Mouse (Mus musculus): Measurements from ENCODE around the gene Rtkn2. TPM values are rescaled to one million over a fixed set of nuclear protein-coding genes. Genes with fewer than 3 reads are reported as not detected.

The Rtkn2 gene
- polyA plus RNA-seq, 1 experiment from 2014 or later: 17.7 TPM

DNA sequence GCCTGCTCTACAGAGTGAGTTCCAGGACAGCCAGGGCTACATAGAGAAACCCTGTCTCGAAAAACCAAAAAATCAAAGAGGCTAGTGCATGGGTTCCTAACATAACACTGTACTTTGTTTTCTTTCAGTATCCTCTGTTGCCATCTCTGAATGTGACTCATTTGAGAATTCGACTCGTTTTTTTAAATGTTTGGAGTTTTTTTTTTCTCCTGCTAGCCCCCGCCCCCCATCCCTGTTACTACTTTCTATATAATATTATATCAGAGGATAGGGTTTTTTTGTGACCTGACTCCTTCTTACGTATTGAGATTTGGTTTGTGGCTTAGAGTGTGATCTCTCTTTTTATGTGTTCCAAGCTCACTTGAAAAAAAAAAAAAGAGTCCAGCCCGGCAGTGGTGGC lies 75.3 kb downstream of the Rtkn2 start:
- WGBS: 87% methylated on average over 6 of the region's 6 CpGs
- no peaks in the 10 kb centered on the region for H3K4me1 ChIP-seq (replicated peaks; ENCODE audit: control insufficient read depth, insufficient read depth, low read length)

DNA sequence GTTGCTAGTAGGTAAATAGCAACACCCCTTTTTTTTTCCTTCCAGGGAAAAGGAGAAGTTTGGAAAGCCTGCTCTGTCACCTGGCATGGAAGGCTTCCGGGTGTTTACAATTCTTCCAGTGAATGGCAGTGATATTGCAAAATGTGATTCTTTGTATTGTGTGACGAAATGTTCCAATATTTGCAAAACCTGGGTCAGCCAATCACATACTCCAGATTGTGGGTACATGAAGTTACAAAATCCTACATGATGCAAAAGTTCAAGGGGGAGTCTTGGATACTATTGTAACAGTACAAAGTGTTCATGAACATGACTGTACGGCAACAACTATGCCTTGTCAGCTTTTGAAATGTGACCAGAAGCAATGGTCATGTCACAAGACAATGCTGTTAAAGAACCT lies 78.5 kb downstream of the Rtkn2 start:
- Histone ChIP-seq H3K4me3 (ENCODE audit: low read depth, low read length) (no peak overlapping the region), H3K27ac (ENCODE audit: low read depth, low read length) (no peak overlapping the region), H3K4me1 (replicated peaks; ENCODE audit: control insufficient read depth, insufficient read depth, low read length) (no peaks in the 10 kb centered on the region), H3K4me2 (replicated peaks; ENCODE audit: low read depth, low read length) (no peak overlapping the region), H3K9me3 (ENCODE audit: control insufficient read depth, low read length) (no peaks in the 10 kb centered on the region), H3K27me3 (ENCODE audit: control insufficient read depth, insufficient read depth, low read length) (no peaks in the 10 kb centered on the region), H3K36me3 (ENCODE audit: control insufficient read depth, insufficient read depth, low read length) (no peaks in the 10 kb centered on the region), H3K9ac (ENCODE audit: low read depth, low read length) (no peak overlapping the region)
- DNase-seq (ENCODE audit: low spot score): no peak
- ATAC-seq (ENCODE audit: low FRiP score): no peak
- 95% methylated on average over 3 of the region's 3 CpGs for WGBS

More for the DNA sequence above, 75.3 kb downstream of the Rtkn2 start:
- no peak overlapping the region for H3K9ac ChIP-seq (ENCODE audit: low read depth, low read length)
- no peaks in the 10 kb centered on the region for H3K9me3 ChIP-seq (ENCODE audit: control insufficient read depth, low read length)
- DNase-seq (ENCODE audit: low spot score): no peak
- no peak overlapping the region for H3K4me2 ChIP-seq (replicated peaks; ENCODE audit: low read depth, low read length)
- no peaks in the 10 kb centered on the region for H3K27me3 ChIP-seq (ENCODE audit: control insufficient read depth, insufficient read depth, low read length)
- H3K36me3 ChIP-seq (ENCODE audit: control insufficient read depth, insufficient read depth, low read length): no peaks in the 10 kb centered on the region
- no peak overlapping the region for H3K27ac ChIP-seq (ENCODE audit: low read depth, low read length)
- H3K4me3 ChIP-seq (ENCODE audit: low read depth, low read length): no peak overlapping the region
- ATAC-seq (ENCODE audit: low FRiP score): no peak

DNA sequence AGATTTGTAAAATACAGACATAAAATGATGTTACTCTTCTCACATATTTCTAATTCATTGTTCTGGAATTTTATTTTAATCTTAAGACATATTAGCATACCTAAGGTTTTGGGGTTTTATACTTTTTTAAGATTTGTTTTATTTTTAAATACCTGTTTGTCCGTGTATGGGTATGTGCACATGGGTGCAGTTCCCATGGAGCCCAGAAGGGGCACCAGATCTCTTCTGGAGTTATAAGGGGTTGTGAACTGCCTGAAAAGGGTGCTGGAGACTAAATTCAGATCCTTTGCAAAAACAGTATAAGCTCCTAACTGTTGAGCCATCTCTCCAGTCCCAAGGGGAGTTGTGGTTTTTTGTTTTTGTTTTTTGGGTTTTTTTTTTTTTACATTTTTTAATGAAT lies 79.0 kb downstream of the Rtkn2 start:
- H3K27me3 ChIP-seq (ENCODE audit: control insufficient read depth, insufficient read depth, low read length): no peaks in the 10 kb centered on the region
- H3K9me3 ChIP-seq (ENCODE audit: control insufficient read depth, low read length): no peaks in the 10 kb centered on the region
- no peak overlapping the region for H3K4me2 ChIP-seq (replicated peaks; ENCODE audit: low read depth, low read length)
- DNase-seq (ENCODE audit: low spot score) (no peak), ATAC-seq (ENCODE audit: low FRiP score) (no peak)
- no peak overlapping the region for H3K27ac ChIP-seq (ENCODE audit: low read depth, low read length)
- WGBS: 92% methylated on average over 1 of the region's 1 CpGs
- H3K36me3 ChIP-seq (ENCODE audit: control insufficient read depth, insufficient read depth, low read length): no peaks in the 10 kb centered on the region
- no peak overlapping the region for H3K9ac ChIP-seq (ENCODE audit: low read depth, low read length)
- no peak overlapping the region for H3K4me3 ChIP-seq (ENCODE audit: low read depth, low read length)
- no peaks in the 10 kb centered on the region for H3K4me1 ChIP-seq (replicated peaks; ENCODE audit: control insufficient read depth, insufficient read depth, low read length)

DNA sequence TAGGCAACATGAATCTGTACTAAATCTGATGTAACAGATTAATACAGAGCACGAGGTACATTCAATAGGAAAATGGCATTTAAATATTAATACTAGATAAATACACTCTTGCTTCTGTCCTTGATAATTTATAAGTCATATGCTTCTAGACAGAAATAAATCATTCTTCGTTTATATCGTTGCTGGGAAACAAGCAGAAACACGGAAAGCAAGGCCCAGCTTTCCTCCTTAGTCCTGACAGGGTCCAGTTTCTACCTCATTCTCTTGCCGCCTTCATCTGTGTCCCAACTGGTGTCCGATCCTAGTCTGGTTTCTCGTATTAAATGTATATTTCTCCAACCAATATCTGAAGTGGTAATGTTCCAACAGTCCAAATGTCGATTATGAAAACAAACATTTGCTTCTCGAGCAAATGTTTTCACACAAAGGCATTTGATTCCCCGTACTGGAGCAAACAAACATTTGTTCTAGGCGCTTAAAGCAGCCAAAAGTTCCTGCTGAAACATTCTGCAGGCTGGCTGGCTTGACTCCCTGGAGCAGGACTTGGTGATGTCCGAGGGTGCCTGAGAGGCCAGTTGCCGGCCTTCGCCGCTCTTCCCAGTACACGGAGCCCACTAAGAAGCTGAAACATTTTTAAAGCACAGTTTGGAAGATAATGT lies 81.3 kb downstream of the Rtkn2 start:
- no peak for DNase-seq (ENCODE audit: low spot score)

DNA sequence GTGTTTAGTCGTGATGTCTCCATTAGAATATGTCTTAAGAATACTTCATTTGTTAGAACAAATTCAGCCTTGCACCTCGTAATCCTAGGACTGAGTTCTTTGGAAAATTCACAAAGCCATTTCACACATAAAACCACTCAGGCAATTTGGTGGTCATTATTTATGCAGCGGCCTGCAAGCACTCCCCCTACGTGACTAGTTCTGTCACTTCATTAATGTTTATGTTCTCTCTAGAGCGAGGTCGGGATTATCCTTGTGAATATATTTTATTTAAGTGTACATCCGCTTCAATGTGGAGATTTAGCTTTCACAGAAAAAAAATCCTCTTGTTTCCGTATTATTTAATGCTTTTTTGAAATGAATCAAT lies 81.9 kb downstream of the Rtkn2 start:
- no peak overlapping the region for H3K4me2 ChIP-seq (replicated peaks; ENCODE audit: low read depth, low read length)
- no peak for DNase-seq (ENCODE audit: low spot score)

More for the DNA sequence above, 81.3 kb downstream of the Rtkn2 start:
- H3K27me3 ChIP-seq (ENCODE audit: control insufficient read depth, insufficient read depth, low read length): no peaks in the 10 kb centered on the region
- no peaks in the 10 kb centered on the region for H3K36me3 ChIP-seq (ENCODE audit: control insufficient read depth, insufficient read depth, low read length)
- no peak overlapping the region for H3K4me3 ChIP-seq (ENCODE audit: low read depth, low read length)
- no peaks in the 10 kb centered on the region for H3K9me3 ChIP-seq (ENCODE audit: control insufficient read depth, low read length)
- 76% methylated on average over 16 of the region's 16 CpGs for WGBS
- no peak overlapping the region for H3K4me2 ChIP-seq (replicated peaks; ENCODE audit: low read depth, low read length)
- H3K27ac ChIP-seq (ENCODE audit: low read depth, low read length): peak overlapping the region; percentile 48
- no peak for ATAC-seq (ENCODE audit: low FRiP score)
- H3K4me1 ChIP-seq (replicated peaks; ENCODE audit: control insufficient read depth, insufficient read depth, low read length): no peaks in the 10 kb centered on the region
- H3K9ac ChIP-seq (ENCODE audit: low read depth, low read length): no peak overlapping the region

DNA sequence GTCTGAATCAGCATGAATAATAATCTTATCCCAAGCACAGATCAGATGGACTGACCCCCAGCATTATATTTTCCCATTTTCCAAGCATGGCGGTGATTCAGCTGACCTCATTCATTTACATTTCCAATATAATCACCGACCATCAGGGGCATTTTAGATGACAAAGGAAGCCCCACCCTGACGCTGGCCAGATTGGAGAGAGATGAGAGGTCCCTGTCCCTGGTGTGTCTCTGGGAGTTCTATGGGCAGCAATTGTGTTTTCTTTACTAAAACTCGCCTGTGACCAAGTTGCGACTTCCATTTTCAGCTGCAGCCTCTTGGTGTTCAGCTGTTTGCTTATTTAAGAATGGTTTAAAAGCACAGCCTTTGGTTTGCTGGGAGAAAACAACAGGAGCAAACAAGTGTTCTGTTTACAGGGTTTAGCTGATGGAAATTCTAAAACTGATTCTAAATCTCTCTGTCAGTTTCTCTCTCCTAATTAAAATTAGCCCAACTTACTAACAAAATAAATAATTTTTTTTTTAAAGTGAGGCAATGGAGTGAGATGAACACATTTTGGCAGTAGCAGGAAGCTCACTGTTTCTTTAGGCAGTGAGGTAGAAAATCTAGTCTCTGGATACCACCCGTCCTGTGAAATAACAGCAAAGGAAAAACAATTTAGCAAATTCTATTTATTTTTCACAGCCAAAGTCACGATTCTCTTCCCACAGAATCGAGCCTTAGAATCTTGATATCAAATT lies 84.6 kb downstream of the Rtkn2 start:
- Histone ChIP-seq H3K9me3 (ENCODE audit: control insufficient read depth, low read length) (no peaks in the 10 kb centered on the region), H3K27me3 (ENCODE audit: control insufficient read depth, insufficient read depth, low read length) (no peaks in the 10 kb centered on the region), H3K27ac (ENCODE audit: low read depth, low read length) (peak overlapping the region; percentile 12; the same call in 1 of the 2 replicates), H3K36me3 (ENCODE audit: control insufficient read depth, insufficient read depth, low read length) (no peaks in the 10 kb centered on the region), H3K4me3 (ENCODE audit: low read depth, low read length) (no peak overlapping the region), H3K4me1 (replicated peaks; ENCODE audit: control insufficient read depth, insufficient read depth, low read length) (no peaks in the 10 kb centered on the region), H3K4me2 (replicated peaks; ENCODE audit: low read depth, low read length) (no peak overlapping the region), H3K9ac (ENCODE audit: low read depth, low read length) (no peak overlapping the region)
- 36% methylated on average over 8 of the region's 8 CpGs for WGBS
- ATAC-seq (ENCODE audit: low FRiP score) (peak; percentile 53; the same call in 1 of the 2 replicates), DNase-seq (ENCODE audit: low spot score) (peak; percentile 46)

More for the DNA sequence above, 81.9 kb downstream of the Rtkn2 start:
- Histone ChIP-seq H3K36me3 (ENCODE audit: control insufficient read depth, insufficient read depth, low read length) (no peaks in the 10 kb centered on the region), H3K4me1 (replicated peaks; ENCODE audit: control insufficient read depth, insufficient read depth, low read length) (no peaks in the 10 kb centered on the region), H3K9ac (ENCODE audit: low read depth, low read length) (no peak overlapping the region), H3K9me3 (ENCODE audit: control insufficient read depth, low read length) (no peaks in the 10 kb centered on the region), H3K4me3 (ENCODE audit: low read depth, low read length) (no peak overlapping the region), H3K27ac (ENCODE audit: low read depth, low read length) (peak overlapping the region; percentile 48), H3K27me3 (ENCODE audit: control insufficient read depth, insufficient read depth, low read length) (no peaks in the 10 kb centered on the region)
- no peak for ATAC-seq (ENCODE audit: low FRiP score)
- WGBS: 59% methylated on average over 8 of the region's 8 CpGs

DNA sequence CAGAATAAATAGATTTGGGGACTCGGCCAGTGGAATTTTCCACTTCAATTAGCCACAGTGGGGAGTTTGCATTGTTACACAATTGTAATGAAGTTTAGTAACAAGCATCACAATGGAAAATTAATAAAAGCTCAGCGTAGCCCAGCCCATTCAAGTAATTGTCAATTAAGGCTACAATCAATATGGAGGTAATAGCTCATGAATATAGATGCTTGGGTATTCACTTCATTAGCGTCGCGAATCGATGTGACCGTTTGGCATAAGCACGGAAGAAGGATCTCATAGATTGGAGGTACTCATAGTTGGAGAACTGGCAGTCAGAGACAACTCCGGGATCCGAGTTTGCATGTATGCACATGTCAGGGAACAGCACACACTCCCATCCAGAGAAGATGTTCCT lies 85.2 kb downstream of the Rtkn2 start:
- H3K27ac ChIP-seq (ENCODE audit: low read depth, low read length): no peak overlapping the region

DNA sequence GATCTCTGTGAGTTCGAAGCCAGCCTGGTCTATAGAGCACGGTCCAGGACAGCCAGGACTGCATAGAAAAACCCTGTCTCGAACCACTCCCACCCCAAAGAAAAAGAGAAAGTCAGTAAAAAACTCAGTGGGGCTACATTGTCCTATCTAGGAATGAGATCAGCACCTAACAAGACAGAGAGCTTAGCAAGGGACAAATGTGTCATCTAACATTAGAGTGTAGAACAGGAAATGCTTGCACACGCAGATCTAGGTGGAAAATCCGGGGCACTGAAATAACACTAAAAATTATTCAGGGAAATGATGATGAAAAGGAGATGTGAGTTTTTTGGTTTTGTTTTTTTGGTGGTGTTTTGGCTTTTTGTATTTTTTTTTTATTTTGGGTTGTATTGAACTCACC lies 86.8 kb downstream of the Rtkn2 start:
- Histone ChIP-seq H3K9ac (ENCODE audit: low read depth, low read length) (no peak overlapping the region), H3K4me2 (replicated peaks; ENCODE audit: low read depth, low read length) (no peak overlapping the region), H3K9me3 (ENCODE audit: control insufficient read depth, low read length) (no peaks in the 10 kb centered on the region), H3K4me3 (ENCODE audit: low read depth, low read length) (no peak overlapping the region), H3K27ac (ENCODE audit: low read depth, low read length) (no peak overlapping the region), H3K27me3 (ENCODE audit: control insufficient read depth, insufficient read depth, low read length) (no peaks in the 10 kb centered on the region), H3K4me1 (replicated peaks; ENCODE audit: control insufficient read depth, insufficient read depth, low read length) (no peaks in the 10 kb centered on the region), H3K36me3 (ENCODE audit: control insufficient read depth, insufficient read depth, low read length) (no peaks in the 10 kb centered on the region)
- DNase-seq (ENCODE audit: low spot score): no peak
- WGBS: 89% methylated on average over 5 of the region's 5 CpGs
- no peak for ATAC-seq (ENCODE audit: low FRiP score)

More for the DNA sequence above, 85.2 kb downstream of the Rtkn2 start:
- WGBS: 45% methylated on average over 10 of the region's 10 CpGs
- Histone ChIP-seq H3K9ac (ENCODE audit: low read depth, low read length) (no peak overlapping the region), H3K9me3 (ENCODE audit: control insufficient read depth, low read length) (no peaks in the 10 kb centered on the region), H3K36me3 (ENCODE audit: control insufficient read depth, insufficient read depth, low read length) (no peaks in the 10 kb centered on the region), H3K4me2 (replicated peaks; ENCODE audit: low read depth, low read length) (no peak overlapping the region), H3K4me3 (ENCODE audit: low read depth, low read length) (no peak overlapping the region), H3K27me3 (ENCODE audit: control insufficient read depth, insufficient read depth, low read length) (no peaks in the 10 kb centered on the region), H3K4me1 (replicated peaks; ENCODE audit: control insufficient read depth, insufficient read depth, low read length) (no peaks in the 10 kb centered on the region)
- peak; percentile 39 for DNase-seq (ENCODE audit: low spot score)
- ATAC-seq (ENCODE audit: low FRiP score): peak; percentile 58

DNA sequence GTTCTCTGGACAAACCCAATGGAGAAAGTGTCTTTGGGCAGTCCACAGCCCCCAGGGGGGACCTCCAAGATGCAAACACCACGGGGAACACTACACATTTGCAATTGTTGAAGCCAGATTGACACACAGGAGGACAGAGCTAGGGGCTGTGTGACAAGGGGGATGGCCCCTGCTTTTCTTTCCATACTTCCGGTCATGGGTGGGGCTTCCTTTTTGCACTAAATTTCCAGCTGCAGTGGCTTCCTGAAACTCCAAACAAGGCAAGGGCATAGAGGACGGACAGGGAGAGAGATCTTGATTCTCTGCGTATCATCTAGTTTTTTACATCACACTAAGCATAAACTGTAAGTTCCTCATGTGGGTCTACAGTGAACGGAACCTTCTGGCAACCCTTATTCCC lies 88.6 kb downstream of the Rtkn2 start:
- no peaks in the 10 kb centered on the region for H3K9me3 ChIP-seq (ENCODE audit: control insufficient read depth, low read length)
- no peak for DNase-seq (ENCODE audit: low spot score)
- no peak overlapping the region for H3K9ac ChIP-seq (ENCODE audit: low read depth, low read length)
- no peaks in the 10 kb centered on the region for H3K27me3 ChIP-seq (ENCODE audit: control insufficient read depth, insufficient read depth, low read length)
- H3K27ac ChIP-seq (ENCODE audit: low read depth, low read length): no peak overlapping the region
- 85% methylated on average over 5 of the region's 5 CpGs for WGBS
- no peaks in the 10 kb centered on the region for H3K4me1 ChIP-seq (replicated peaks; ENCODE audit: control insufficient read depth, insufficient read depth, low read length)
- no peak overlapping the region for H3K4me3 ChIP-seq (ENCODE audit: low read depth, low read length)
- H3K36me3 ChIP-seq (ENCODE audit: control insufficient read depth, insufficient read depth, low read length): no peaks in the 10 kb centered on the region
- H3K4me2 ChIP-seq (replicated peaks; ENCODE audit: low read depth, low read length): no peak overlapping the region
- no peak for ATAC-seq (ENCODE audit: low FRiP score)
